In the genomic region with DNA sequence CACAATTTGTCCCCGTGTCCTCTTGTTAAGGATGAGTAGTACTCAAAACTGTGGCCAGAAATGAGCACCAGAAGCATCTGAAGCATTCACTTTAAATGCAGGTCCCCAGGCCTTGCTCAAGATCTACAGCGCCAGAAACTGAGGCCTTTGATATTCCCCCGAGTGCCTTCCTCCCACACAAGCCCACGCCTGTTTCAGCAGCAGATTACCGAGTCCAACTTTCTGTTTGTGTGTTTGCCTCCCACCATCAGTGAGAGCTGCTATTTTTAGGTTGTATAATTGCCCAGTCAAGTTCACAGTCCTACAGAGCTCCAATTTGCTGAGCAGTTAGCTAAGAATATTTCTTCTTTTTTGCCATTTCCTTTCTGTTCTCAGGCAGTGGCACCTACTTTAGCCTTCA, we compare ENCODE assay signal across 19 mouse cellular contexts. TPM values are rescaled to one million over a fixed set of nuclear protein-coding genes. Genes with fewer than 3 reads are reported as not detected.
DNase-seq lines count a peak whose midpoint lies in the region; ATAC-seq lines count a peak whose summit lies in the region.
"Had no signal": no experiment of that assay in that cellular context is flagged by ENCODE, and none has a peak within 500 bp of the region (broad histone marks: within the 10 kb centered on the region; RNA-seq: fewer than 3 reads in every experiment).

No protein-coding gene starts in this region.

- ATAC-seq in heart, embryonic 15.5 days (replicated peaks; ENCODE audit: insufficient number of reproducible peaks, insufficient read depth, low FRiP score, low read depth): no peak
- no peak for ATAC-seq in hindbrain, embryonic 11.5 days (ENCODE audit: low FRiP score)
- ATAC-seq: forebrain, embryonic 15.5 days; intestine, embryonic 16.5 days; midbrain, embryonic 16.5 days had no signal

- H3K4me2 ChIP-seq in heart, embryonic 15.5 days: no peak overlapping the region; the same call in 1 of the 2 replicates
- H3K4me2 ChIP-seq in hindbrain, embryonic 11.5 days (replicated peaks; ENCODE audit: low read depth, low read length): no peak overlapping the region
- H3K4me2 ChIP-seq: forebrain, embryonic 15.5 days; hindbrain, embryonic 12.5 days; neural tube, embryonic 13.5 days; stomach, embryonic 15.5 days had no signal

- no peak overlapping the region for H3K9ac ChIP-seq in heart, embryonic 15.5 days
- H3K9ac ChIP-seq in hindbrain, embryonic 11.5 days (ENCODE audit: low read depth, low read length): no peak overlapping the region
- H3K9ac ChIP-seq: forebrain, embryonic 15.5 days; hindbrain, embryonic 12.5 days; neural tube, embryonic 13.5 days; stomach, embryonic 15.5 days had no signal

- no peaks in the 10 kb centered on the region; the same call in 1 of the 2 replicates for H3K9me3 ChIP-seq in heart, embryonic 15.5 days (replicated peaks)
- no peaks in the 10 kb centered on the region for H3K9me3 ChIP-seq in hindbrain, embryonic 11.5 days (ENCODE audit: control insufficient read depth, low read length)
- H3K9me3 ChIP-seq: forebrain, embryonic 15.5 days; stomach, embryonic 15.5 days had no signal

- H3K4me3 ChIP-seq in heart, embryonic 15.5 days: no peak overlapping the region
- no peak overlapping the region for H3K4me3 ChIP-seq in hindbrain, embryonic 11.5 days (ENCODE audit: low read depth, low read length)
- H3K4me3 ChIP-seq: forebrain, embryonic 15.5 days; hindbrain, embryonic 12.5 days; neural tube, embryonic 13.5 days; stomach, embryonic 15.5 days had no signal

- H3K27ac ChIP-seq in heart, embryonic 15.5 days: peak overlapping the region; percentile 10
- no peak overlapping the region for H3K27ac ChIP-seq in hindbrain, embryonic 11.5 days (ENCODE audit: low read depth, low read length)
- H3K27ac ChIP-seq: forebrain, embryonic 15.5 days; hindbrain, embryonic 12.5 days; macrophage; neural tube, embryonic 13.5 days; stomach, embryonic 15.5 days had no signal

- no peaks in the 10 kb centered on the region for H3K27me3 ChIP-seq in heart, embryonic 15.5 days
- no peaks in the 10 kb centered on the region for H3K27me3 ChIP-seq in hindbrain, embryonic 11.5 days (ENCODE audit: control insufficient read depth, insufficient read depth, low read length)
- H3K27me3 ChIP-seq: forebrain, embryonic 15.5 days; hindbrain, embryonic 12.5 days; neural tube, embryonic 13.5 days; stomach, embryonic 15.5 days had no signal

- DNase-seq in cerebellum, postnatal 10 days: peak; percentile 7 to 12
- DNase-seq in cerebellum, adult 11 months: no peak
- DNase-seq in heart, postnatal 14 days: no peak
- peak; percentile 89 for DNase-seq in brain, adult 2 months (ENCODE audit: low read depth, low spot score)
- DNase-seq in left cerebral cortex, postnatal 25 days (ENCODE audit: low spot score in 2 of 2): peak; percentile 31 to 75
- no peak for DNase-seq in gastrocnemius, postnatal 36 days
- DNase-seq in hindbrain, embryonic 11.5 days (ENCODE audit: low spot score): no peak
- DNase-seq: adrenal gland, adult 2 months; cerebellum, postnatal 36 days; kidney, postnatal 14 days; lung, adult 18-20 months had no signal

- no peaks in the 10 kb centered on the region for H3K36me3 ChIP-seq in heart, embryonic 15.5 days
- no peaks in the 10 kb centered on the region for H3K36me3 ChIP-seq in hindbrain, embryonic 11.5 days (ENCODE audit: control insufficient read depth, insufficient read depth, low read length)
- H3K36me3 ChIP-seq: forebrain, embryonic 15.5 days; hindbrain, embryonic 12.5 days; neural tube, embryonic 13.5 days; stomach, embryonic 15.5 days had no signal

- intact Hi-C loops in heart, postnatal 14 days (cut with DNase I): no loop called here
- intact Hi-C loops in left cerebral cortex, postnatal 25 days (cut with DNase I): no loop called here
- intact Hi-C loops in gastrocnemius, postnatal 36 days (cut with DNase I): no loop called here

- WGBS in heart, embryonic 15.5 days: 23% methylated on average over 5 of the region's 5 CpGs
- WGBS in hindbrain, embryonic 11.5 days: 83% methylated on average over 5 of the region's 5 CpGs

- H3K4me1 ChIP-seq in heart, embryonic 15.5 days (replicated peaks): peaks cover 7% of the 10 kb centered on the region; the same call in 1 of the 2 replicates
- H3K4me1 ChIP-seq in hindbrain, embryonic 11.5 days (replicated peaks; ENCODE audit: control insufficient read depth, insufficient read depth, low read length): no peaks in the 10 kb centered on the region

RNA-seq across cellular contexts. Expression of gene Fbxo28, which starts 5.1 kb away (rescaled TPM):
- 10.8 and 10.9 TPM in 2 replicates for polyA plus RNA-seq in heart, embryonic 15.5 days (2015; fragmentation: Nextera tagmentation; extraction: Ambion mirVana)
- 10 to 100 TPM; 23.6 to 25.0 TPM for total RNA-seq in heart, postnatal 14 days (2021)
- 10 to 100 TPM; 51.2 to 52.5 TPM for total RNA-seq in left cerebral cortex, postnatal 25 days (2021)
- 10 to 100 TPM; 17.3 to 17.5 TPM for total RNA-seq in gastrocnemius, postnatal 36 days (2021)
- polyA plus RNA-seq in hindbrain, embryonic 11.5 days (2014; fragmentation: Nextera tagmentation; extraction: Ambion mirVana): 31.3 and 35.7 TPM in 2 replicates

Comparison
In these comparisons a context has a peak if more than half of its experiments do, and no peak if none do; other contexts are left out.
1. DNase-seq: peak in cerebellum, postnatal 10 days (2 of 2), brain, adult 2 months (single experiment) and left cerebral cortex, postnatal 25 days (2 of 2); none in cerebellum, adult 11 months (single experiment), heart, postnatal 14 days (0 of 2), gastrocnemius, postnatal 36 days (0 of 2) and hindbrain, embryonic 11.5 days (single experiment).